Mouse (Mus musculus): ENCODE measurements around the gene Esf1.

DNA sequence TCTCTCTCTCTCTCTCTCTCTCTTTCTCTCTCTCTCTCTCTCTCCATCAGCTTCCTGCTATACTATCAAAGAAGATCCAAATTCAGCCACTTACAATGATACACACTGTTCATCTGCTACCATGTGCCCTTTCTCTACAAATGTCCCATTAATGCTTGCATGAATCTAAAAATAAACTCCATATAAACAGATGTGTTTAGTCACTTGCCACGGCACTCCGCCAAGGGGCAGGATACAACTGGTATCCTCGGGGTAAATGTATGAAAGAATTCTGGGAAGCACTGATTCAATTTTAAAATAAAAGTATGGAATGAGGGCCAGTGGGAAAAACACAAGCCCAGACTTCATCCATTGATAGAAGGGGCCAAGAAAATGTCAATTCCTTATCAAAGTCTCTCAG lies 70.4 kb downstream of the Esf1 start:
- no peak for TF ChIP-seq POLR2A (IDR thresholded peaks at IDR 0.05; ENCODE audit: borderline replicate concordance, insufficient read depth, low read length)
- TF ChIP-seq CTCF (IDR thresholded peaks at IDR 0.05; ENCODE audit: borderline replicate concordance, insufficient read depth, low read depth, low read length): no peak
